Mouse (Mus musculus): Measurements from ENCODE around the gene Il9r. TPM values are rescaled to one million over a fixed set of nuclear protein-coding genes. Genes with fewer than 3 reads are reported as not detected.
A peak's percentile ranks its signal among the peaks of the same experiment; 100 is the strongest.
"Not testable (repeated sequence)": the region's sequence is repeated elsewhere in the genome, so short reads cannot be mapped to it uniquely, and the experiment has no call there.

The Il9r gene
- polyA plus RNA-seq, 1 experiment from 2014 or later = 0.08 TPM

DNA sequence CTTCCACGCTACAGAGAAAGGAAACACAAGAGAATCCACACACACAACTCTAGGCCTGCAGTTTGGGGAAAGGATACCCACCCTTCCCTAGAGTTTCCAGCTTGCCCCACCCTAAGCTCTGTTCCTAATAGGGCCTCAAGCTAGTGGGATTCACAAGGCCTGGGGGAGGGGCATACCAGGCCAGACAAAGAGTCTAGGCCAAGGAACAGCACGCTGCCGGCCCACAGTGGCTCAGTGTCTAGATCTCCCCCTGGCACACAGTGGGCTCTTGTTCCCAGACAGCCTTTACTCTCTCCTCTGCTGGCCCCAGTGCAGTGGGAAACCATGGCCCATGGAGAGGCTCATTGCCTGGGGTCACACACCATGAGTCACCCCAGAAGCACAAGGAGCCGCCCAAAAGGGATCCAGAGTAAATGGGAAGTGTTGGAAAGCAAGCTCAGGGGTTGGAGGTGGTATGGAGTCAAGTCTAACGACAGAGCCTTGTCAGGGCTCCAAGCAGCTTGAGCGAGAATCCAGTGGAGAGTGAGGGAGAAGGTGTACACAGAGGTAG is 18.5 kb upstream of the Il9r start:
- H3K4me3 ChIP-seq (replicated peaks) = no peak overlapping the region
- peaks cover 28% of the 10 kb centered on the region for H3K36me3 ChIP-seq
- no peak overlapping the region for H3K9ac ChIP-seq
- no peak for ATAC-seq (ENCODE audit: insufficient number of reproducible peaks, low FRiP score, low TSS enrichment, low read depth)
- H3K9me3 ChIP-seq (replicated peaks) = no peaks in the 10 kb centered on the region
- H3K4me1 ChIP-seq = peaks cover 52% of the 10 kb centered on the region
- H3K27ac ChIP-seq (replicated peaks) = peak overlapping the region; percentile 58; the same call in 1 of the 2 replicates
- WGBS = 35% methylated on average over 6 of the region's 6 CpGs
- peak overlapping the region; percentile 60 for H3K4me2 ChIP-seq (replicated peaks)
- no peaks in the 10 kb centered on the region for H3K27me3 ChIP-seq

DNA sequence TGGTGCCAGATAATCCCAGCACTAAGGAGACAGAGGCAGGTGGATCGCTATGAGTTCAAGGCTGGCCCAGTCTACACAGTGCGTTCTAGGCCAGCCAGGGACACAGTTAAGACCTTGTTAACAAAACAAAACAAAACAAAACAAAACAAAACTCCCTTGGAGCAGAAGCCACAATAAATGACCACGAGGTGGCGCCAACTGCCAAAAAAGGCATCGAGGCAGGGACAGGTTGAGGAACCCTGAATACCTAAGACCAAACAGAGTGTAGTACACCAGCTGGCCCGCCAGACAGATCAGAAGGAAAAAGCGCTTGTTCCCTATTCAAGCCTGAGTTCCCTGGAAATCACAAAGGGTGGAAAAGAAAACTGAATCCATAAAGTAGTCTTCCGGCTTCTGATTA is 16.8 kb upstream of the Il9r start:
- H3K4me3 ChIP-seq (replicated peaks) = no peak overlapping the region
- ATAC-seq (ENCODE audit: insufficient number of reproducible peaks, low FRiP score, low TSS enrichment, low read depth) = no peak

DNA sequence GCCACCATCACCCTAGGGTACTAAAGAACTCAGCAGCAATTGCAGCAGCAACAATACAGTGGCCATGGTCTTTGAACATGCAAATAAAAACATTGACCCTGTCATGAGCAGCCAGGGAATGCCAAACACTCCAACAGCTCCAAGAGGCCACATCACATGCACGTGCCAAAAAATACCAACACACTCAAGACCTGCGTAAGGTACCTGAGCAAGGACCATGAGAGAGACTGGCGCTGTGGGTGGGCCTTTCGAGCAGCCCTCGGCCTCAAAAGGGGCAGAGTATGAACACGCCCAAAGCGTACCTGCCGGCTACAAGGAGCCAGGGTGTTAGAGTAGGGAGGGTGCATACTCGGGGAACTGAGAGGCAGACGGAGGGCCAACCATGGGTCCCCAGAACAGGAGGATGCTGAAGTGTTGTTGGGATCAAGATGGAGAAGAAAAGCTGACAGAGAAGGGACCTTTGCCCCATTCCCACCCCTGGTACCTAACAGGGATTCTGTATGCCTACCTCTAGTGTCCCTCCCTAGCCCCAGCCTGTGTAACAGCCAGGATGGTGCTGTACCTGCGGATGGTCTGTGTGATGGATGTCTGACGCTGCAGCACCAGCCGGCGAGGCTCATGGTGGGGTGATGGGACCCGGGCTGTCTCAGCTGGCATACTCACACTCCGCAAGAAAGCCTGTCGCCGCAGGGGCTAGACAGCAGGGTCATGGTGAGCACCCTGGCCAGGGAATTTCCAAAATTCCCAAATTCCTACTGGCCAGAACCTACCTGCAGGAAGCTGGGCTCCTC is 15.5 kb upstream of the Il9r start:
- Histone ChIP-seq H3K27me3 (no peaks in the 10 kb centered on the region), H3K4me1 (peaks cover 32% of the 10 kb centered on the region), H3K36me3 (peaks cover 58% of the 10 kb centered on the region), H3K9me3 (replicated peaks) (no peaks in the 10 kb centered on the region), H3K27ac (replicated peaks) (no peak overlapping the region), H3K4me3 (replicated peaks) (no peak overlapping the region), H3K4me2 (replicated peaks) (no peak overlapping the region), H3K9ac (no peak overlapping the region)
- WGBS = 91% methylated on average over 18 of the region's 18 CpGs
- ATAC-seq (ENCODE audit: insufficient number of reproducible peaks, low FRiP score, low TSS enrichment, low read depth) = no peak

More for the DNA sequence above, 16.8 kb upstream of the Il9r start:
- WGBS = 26% methylated on average over 8 of the region's 8 CpGs
- Histone ChIP-seq H3K27ac (replicated peaks) (no peak overlapping the region), H3K27me3 (no peaks in the 10 kb centered on the region), H3K9ac (no peak overlapping the region), H3K4me2 (replicated peaks) (no peak overlapping the region), H3K4me1 (peaks cover 38% of the 10 kb centered on the region), H3K9me3 (replicated peaks) (no peaks in the 10 kb centered on the region), H3K36me3 (peaks cover 45% of the 10 kb centered on the region)

DNA sequence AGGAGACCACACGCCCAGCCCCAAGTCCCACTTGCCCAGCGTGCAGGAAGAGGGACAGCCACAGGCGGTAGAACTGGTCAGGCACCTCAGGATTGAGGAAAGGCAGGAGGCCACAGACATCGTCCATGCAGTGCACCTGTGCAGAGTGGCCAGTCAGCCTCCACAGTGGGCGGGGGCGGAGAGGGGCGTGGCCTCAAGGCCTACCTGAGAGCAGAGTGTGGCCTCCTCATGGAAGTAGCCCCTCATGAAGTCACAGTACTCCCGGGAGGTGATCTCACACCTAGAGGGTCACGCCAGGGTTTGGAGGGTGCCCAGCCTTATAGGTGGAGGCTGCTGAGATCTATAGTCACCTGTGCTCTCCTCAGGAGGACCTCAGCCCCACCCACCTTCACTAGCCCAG is 10.5 kb upstream of the Il9r start:
- no peak overlapping the region for H3K27ac ChIP-seq (replicated peaks)
- ATAC-seq (ENCODE audit: insufficient number of reproducible peaks, low FRiP score, low TSS enrichment, low read depth) = no peak
- no peaks in the 10 kb centered on the region for H3K27me3 ChIP-seq
- H3K9me3 ChIP-seq (replicated peaks) = no peaks in the 10 kb centered on the region
- H3K4me1 ChIP-seq = peaks cover 5% of the 10 kb centered on the region
- 90% methylated on average over 9 of the region's 9 CpGs for WGBS
- peaks cover 86% of the 10 kb centered on the region for H3K36me3 ChIP-seq
- H3K9ac ChIP-seq = no peak overlapping the region
- no peak overlapping the region for H3K4me2 ChIP-seq (replicated peaks)
- no peak overlapping the region for H3K4me3 ChIP-seq (replicated peaks)

DNA sequence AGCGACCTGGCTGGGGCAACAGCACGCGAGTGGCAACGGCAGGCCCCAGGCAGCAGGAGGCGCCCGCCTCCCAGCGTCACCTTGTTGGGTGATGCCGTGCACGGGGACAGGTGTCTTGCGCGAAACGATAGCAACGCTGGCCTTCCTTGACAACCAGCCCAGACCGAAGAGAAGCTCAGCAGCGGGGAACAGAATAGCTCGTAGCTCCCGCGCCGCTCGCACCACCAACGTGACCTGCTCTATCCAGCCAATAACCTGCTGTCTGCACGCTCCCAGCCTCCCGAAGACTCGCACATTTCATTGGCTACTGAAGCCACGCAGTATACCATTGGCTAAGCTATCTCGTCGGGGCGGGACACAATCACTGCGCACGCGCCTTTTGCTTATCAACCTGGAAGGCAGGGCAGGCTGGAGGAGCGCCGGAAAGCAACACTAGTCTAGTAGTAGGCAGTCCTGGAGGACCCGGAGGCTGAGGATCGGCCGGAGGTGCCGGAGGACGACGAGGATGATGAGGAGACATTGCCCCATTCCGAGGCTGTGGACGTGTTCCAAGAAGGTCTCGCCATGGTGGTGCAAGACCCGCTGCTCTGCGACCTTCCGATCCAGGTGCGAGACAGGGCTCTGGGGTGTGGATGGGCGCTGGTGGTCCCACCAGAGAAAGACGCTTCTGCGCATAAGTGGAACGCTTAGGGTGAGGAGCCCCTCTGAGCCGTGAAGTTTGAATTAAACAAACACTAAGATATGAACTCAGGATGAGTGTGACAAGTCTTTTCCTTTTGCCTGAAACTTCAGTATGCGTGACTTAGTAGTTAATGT is 5.2 kb upstream of the Il9r start, which contains the start of gene Snrnp25:
Gene Snrnp25, plus strand, starts transcription at position 358 of the 816 bp plus-strand sequence.
- peak within 1 kb of the TSS; percentile 80 for H3K4me2 ChIP-seq (replicated peaks)
- WGBS = under 1% methylated on average over 52 of the region's 52 CpGs

DNA sequence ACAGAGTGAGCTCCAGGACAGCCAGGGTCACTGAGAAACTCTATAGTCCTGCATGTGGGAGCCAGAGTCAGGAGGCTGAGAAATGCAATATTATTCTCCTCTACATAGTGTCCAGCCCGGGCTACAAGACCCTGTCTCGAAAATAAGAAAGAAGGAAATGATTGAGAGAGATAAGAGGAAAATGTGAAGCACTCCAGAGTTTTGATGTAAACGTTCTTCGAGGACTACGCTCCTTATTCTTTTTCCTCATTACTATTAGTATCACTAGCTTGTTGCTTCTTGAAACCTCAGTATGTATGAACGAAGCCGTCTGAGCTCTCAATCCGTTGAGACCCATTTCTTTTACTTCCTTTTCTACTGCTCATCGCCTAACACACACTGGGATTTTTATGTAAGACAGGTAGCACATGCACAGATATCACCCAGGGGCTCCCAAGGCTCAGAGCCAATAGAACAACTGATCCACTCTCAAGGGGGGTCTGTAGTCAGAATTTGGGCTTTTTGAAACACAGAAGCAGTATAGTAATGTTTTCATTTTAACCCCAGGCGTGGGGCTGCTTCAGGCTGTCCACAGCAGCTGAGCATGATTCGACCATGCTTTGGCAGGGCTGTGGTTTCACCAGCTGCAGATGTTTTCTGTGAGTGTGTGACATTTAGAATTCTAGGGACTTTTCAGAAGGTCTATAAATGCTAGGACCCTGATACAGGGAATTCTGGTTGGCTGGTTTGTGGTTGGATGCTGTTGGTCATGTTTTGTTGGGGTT is 2.0 kb upstream of the Il9r start:
- Histone ChIP-seq H3K4me1 (peaks cover 10% of the 10 kb centered on the region), H3K4me2 (replicated peaks) (no peak overlapping the region), H3K9me3 (replicated peaks) (no peaks in the 10 kb centered on the region), H3K4me3 (replicated peaks) (no peak overlapping the region), H3K9ac (no peak overlapping the region), H3K36me3 (peaks cover under 1% of the 10 kb centered on the region; the same call in 1 of the 2 replicates), H3K27ac (replicated peaks) (no peak overlapping the region), H3K27me3 (no peaks in the 10 kb centered on the region; the same call in 1 of the 2 replicates)
- ATAC-seq (ENCODE audit: insufficient number of reproducible peaks, low FRiP score, low TSS enrichment, low read depth) = no peak
- WGBS = 66% methylated on average over 11 of the region's 11 CpGs

More for the DNA sequence above, 5.2 kb upstream of the Il9r start, which contains the start of gene Snrnp25:
- Histone ChIP-seq H3K27ac (replicated peaks) (peak within 1 kb of the TSS; percentile 34; the same call in 1 of the 2 replicates), H3K9ac (peak within 1 kb of the TSS; percentile 81), H3K4me3 (replicated peaks) (peak within 1 kb of the TSS; percentile 76), H3K4me1 (peaks cover 10% of the 10 kb centered on the region), H3K27me3 (no peaks in the 10 kb centered on the region), H3K36me3 (peaks cover 33% of the 10 kb centered on the region), H3K9me3 (replicated peaks) (no peaks in the 10 kb centered on the region)
- ATAC-seq (ENCODE audit: insufficient number of reproducible peaks, low FRiP score, low TSS enrichment, low read depth) = peak; percentile 99

DNA sequence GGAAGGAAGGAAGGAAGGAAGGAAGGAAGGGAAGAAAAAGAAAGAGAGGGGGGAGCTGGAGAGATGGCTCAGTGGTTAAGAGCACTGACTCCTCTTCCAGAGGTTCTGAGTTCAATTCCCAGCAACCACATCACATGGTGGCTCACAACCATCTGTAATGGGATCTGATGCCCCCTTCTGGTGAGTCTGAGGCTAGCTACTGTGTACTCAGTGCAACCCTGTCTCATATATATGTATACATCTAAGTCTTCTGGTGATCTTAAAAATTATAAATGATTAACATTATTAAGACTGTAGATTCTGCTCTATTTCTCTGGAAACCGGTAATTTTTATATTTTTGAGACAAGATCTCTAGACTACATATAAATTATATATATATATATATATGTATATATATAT is 913 bp upstream of the Il9r start:
- not testable (repeated sequence) for H3K9ac ChIP-seq

DNA sequence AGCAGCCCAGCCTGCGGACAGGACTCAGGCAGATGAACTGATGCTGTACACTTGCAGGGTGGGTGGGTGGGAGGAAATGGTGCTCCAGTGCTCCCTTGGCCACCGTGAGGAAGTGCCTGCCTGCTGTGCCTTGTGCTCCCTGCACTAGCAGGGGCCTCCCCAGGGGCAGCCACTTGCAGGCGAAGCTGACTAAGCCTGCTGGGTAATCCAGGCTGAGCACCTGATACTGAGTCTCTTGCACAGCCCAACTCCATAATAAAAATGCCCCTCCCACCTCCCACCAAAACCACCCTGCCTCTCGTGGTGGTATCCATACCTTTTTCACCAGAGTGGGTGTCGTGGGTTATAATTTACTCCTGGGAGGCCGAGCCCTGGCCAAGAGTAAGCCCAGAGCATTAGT is 849 bp downstream of the Il9r start:
- WGBS = 47% methylated on average over 6 of the region's 6 CpGs
- Histone ChIP-seq H3K9me3 (replicated peaks) (no peaks in the 10 kb centered on the region), H3K36me3 (no peaks in the 10 kb centered on the region), H3K4me3 (replicated peaks) (no peak overlapping the region), H3K9ac (no peak overlapping the region), H3K4me2 (replicated peaks) (no peak overlapping the region), H3K27me3 (peaks cover 3% of the 10 kb centered on the region; the same call in 1 of the 2 replicates), H3K4me1 (no peaks in the 10 kb centered on the region), H3K27ac (replicated peaks) (no peak overlapping the region)
- no peak for ATAC-seq (ENCODE audit: insufficient number of reproducible peaks, low FRiP score, low TSS enrichment, low read depth)

More for the DNA sequence above, 913 bp upstream of the Il9r start:
- 63% methylated on average over 1 of the region's 1 CpGs for WGBS
- H3K9me3 ChIP-seq (replicated peaks); H3K27ac ChIP-seq (replicated peaks); ATAC-seq (ENCODE audit: insufficient number of reproducible peaks, low FRiP score, low TSS enrichment, low read depth); H3K4me3 ChIP-seq (replicated peaks); H3K27me3 ChIP-seq; H3K4me1 ChIP-seq; H3K4me2 ChIP-seq (replicated peaks); H3K36me3 ChIP-seq: not testable (repeated sequence)

DNA sequence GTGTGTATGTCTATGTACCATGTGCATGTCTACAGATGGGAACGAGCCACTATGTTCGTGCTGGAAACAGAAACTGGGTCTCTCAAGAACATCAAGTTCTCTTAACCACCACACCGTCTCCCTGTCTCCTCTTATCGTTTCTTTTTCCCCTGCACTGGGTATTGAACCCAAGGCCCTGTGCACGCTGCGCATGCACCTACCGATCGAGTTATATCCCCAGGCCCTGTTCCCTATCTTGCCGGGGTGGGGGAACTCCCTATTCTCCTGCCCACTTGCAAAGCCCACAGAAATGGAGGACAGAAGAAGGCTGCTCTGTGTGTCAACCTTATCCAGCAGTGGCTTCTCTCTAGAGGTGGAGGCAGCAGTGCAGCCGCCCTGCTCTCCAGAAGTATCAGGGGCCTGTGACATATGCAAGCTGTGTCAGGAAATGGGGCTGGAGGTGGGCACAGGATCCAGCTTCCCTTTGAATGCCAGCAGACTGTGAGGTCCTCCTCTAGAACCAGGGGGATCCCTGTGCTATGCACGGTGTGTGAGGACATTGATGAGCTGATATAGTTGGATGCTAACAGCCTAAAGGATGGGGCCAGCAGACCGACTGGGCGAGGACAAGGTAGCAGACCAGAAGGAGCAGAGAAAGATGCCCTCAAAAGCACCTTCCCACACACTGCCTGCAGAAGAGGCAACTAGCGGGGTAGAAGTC is 1.7 kb downstream of the Il9r start:
- no peaks in the 10 kb centered on the region for H3K36me3 ChIP-seq
- ATAC-seq (ENCODE audit: insufficient number of reproducible peaks, low FRiP score, low TSS enrichment, low read depth) = no peak
- no peak overlapping the region for H3K4me2 ChIP-seq (replicated peaks)
- no peak overlapping the region for H3K9ac ChIP-seq
- no peaks in the 10 kb centered on the region for H3K4me1 ChIP-seq
- 59% methylated on average over 14 of the region's 14 CpGs for whole genome bisulfite sequencing
- H3K27ac ChIP-seq (replicated peaks) = no peak overlapping the region
- H3K4me3 ChIP-seq (replicated peaks) = no peak overlapping the region
- no peaks in the 10 kb centered on the region for H3K9me3 ChIP-seq (replicated peaks)
- H3K27me3 ChIP-seq = peaks cover 3% of the 10 kb centered on the region; the same call in 1 of the 2 replicates

DNA sequence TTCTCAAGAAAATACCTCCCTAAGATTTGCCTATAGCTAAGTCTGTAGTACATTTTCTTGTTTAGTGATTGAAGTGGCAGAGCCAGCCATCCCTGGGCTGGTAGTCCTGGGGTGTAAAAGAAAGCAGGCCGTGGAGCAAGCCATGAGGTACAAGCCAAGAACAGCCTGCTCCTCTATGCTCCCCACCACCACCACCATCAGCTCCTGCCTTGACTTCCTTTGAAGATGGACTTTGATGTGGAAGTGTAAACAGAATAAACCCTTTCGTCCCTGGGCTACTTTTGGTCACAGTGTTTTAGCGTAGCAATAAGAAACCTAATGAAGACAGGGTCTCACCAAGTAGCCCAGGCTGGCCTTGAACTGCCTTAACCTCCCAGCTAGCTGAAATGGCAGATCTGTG is 2.3 kb downstream of the Il9r start:
- Histone ChIP-seq H3K4me3 (replicated peaks) (no peak overlapping the region), H3K36me3 (no peaks in the 10 kb centered on the region), H3K4me2 (replicated peaks) (no peak overlapping the region), H3K9ac (no peak overlapping the region), H3K9me3 (replicated peaks) (no peaks in the 10 kb centered on the region), H3K27me3 (peaks cover 3% of the 10 kb centered on the region; the same call in 1 of the 2 replicates), H3K27ac (replicated peaks) (no peak overlapping the region), H3K4me1 (no peaks in the 10 kb centered on the region)
- 60% methylated on average over 3 of the region's 3 CpGs for WGBS
- ATAC-seq (ENCODE audit: insufficient number of reproducible peaks, low FRiP score, low TSS enrichment, low read depth) = no peak

All from embryonic facial prominence, embryonic 15.5 days (tissue).